Mouse (Mus musculus) heart, embryonic 12.5 days (tissue): ENCODE measurements around the gene Spef1. TPM values are rescaled to one million over a fixed set of nuclear protein-coding genes. Genes with fewer than 3 reads are reported as not detected.

Experiments
- ATAC-seq: fragments of 200-750 bp; cut with Nextera tagmentation; 2 replicates; pipeline ENCODE4 v1.8.0; 2017; ENCODE audit warnings: moderate TSS enrichment, moderate library complexity; ENCODE audit not compliant: insufficient number of reproducible peaks, low FRiP score
- H3K27ac ChIP-seq: fragments of 300-500 bp; sonication (generic); 2 replicates; pipeline ENCODE4 v1.5.1; 2016; ENCODE audit warnings: mild to moderate bottlenecking, moderate library complexity; ENCODE audit not compliant: poor library complexity, severe bottlenecking
- H3K27me3 ChIP-seq: fragments of 300-500 bp; sonication (generic); replicated peaks from 2 replicates; pipeline ENCODE4 v1.6.1; 2016; ENCODE audit warnings: mild to moderate bottlenecking, moderate library complexity
- H3K36me3 ChIP-seq: fragments of 300-500 bp; sonication (generic); 2 replicates; pipeline ENCODE4 v1.6.1; 2016; ENCODE audit warnings: mild to moderate bottlenecking, moderate library complexity
- H3K4me1 ChIP-seq: fragments of 300-500 bp; sonication (generic); replicated peaks from 2 replicates; pipeline ENCODE4 v1.6.1; 2016; ENCODE audit warnings: mild to moderate bottlenecking
- H3K4me2 ChIP-seq: fragments of 300-500 bp; sonication (generic); 2 replicates; pipeline ENCODE4 v1.6.1; 2016; ENCODE audit warnings: mild to moderate bottlenecking, moderate library complexity
- H3K4me3 ChIP-seq: fragments of 300-500 bp; sonication (generic); 2 replicates; pipeline ENCODE4 v1.5.1; 2016; ENCODE audit warnings: mild to moderate bottlenecking
- H3K9ac ChIP-seq: fragments of 300-500 bp; sonication (generic); 2 replicates; pipeline ENCODE4 v1.6.1; 2016; ENCODE audit warnings: mild to moderate bottlenecking, moderate library complexity
- H3K9me3 ChIP-seq: fragments of 300-500 bp; sonication (generic); replicated peaks from 2 replicates; pipeline ENCODE4 v1.6.1; 2016; ENCODE audit warnings: mild to moderate bottlenecking, moderate library complexity
- WGBS: fragments of 180-500 bp; shearing (Covaris S2); methylation state at CpG from one replicate; pipeline ENCODE4 v1.1.7; 2016; 5-methylcytosine and 5-hydroxymethylcytosine counted together
- polyA plus RNA-seq: library from polyadenylated mRNA; unstranded; fragments of >200 nt; fragmentation: Nextera tagmentation; extraction: Ambion mirVana; gene quantifications from 2 replicates; pipeline ENCODE4 v1.2.1, GENCODE M21; 2016

Gene Spef1
- polyA plus RNA-seq, 1 experiment from 2014 or later = 1.3 TPM

- ATAC-seq = no peak
- H3K9ac ChIP-seq = peak overlapping the region; percentile 74
- 32% methylated on average over 3 of the region's 3 CpGs for WGBS
- H3K4me3 ChIP-seq = peak overlapping the region; percentile 59
- no peaks in the 10 kb centered on the region for H3K9me3 ChIP-seq
- H3K27ac ChIP-seq = 0 out of 2 replicates have a peak overlapping the region, but pooled peaks have one; percentile 86
- no peaks in the 10 kb centered on the region for H3K27me3 ChIP-seq
- peaks cover 40% of the 10 kb centered on the region for H3K4me1 ChIP-seq
- peaks cover 21% of the 10 kb centered on the region for H3K36me3 ChIP-seq
- H3K4me2 ChIP-seq = peak overlapping the region; percentile 76
Measured at GRCm38 (mm10) chr2:131187602-131187922, 480 bp upstream of the Spef1 start.

GRCm38 (mm10) chr2:131186343-131186742 lies 739 bp downstream of the Spef1 start:
- Histone ChIP-seq H3K36me3 (peaks cover 11% of the 10 kb centered on the region; the same call in 1 of the 2 replicates), H3K4me3 (peak overlapping the region; percentile 59), H3K9ac (peak overlapping the region; percentile 74), H3K4me2 (peak overlapping the region; percentile 76), H3K4me1 (peaks cover 40% of the 10 kb centered on the region), H3K27ac (peak overlapping the region; percentile 86), H3K9me3 (no peaks in the 10 kb centered on the region), H3K27me3 (no peaks in the 10 kb centered on the region)
- 0% methylated on average over 14 of the region's 14 CpGs for WGBS
- ATAC-seq = peak; percentile 59

GRCm38 (mm10) chr2:131179990-131180587 lies 7.0 kb downstream of the Spef1 start, which contains the start of gene Cenpb:
Gene Cenpb (minus strand): TSS chr2:131180067.
- 9% methylated on average over 57 of the region's 57 CpGs for WGBS
- Histone ChIP-seq H3K9ac (peak within 1 kb of the TSS; percentile 91), H3K4me1 (peaks cover 33% of the 10 kb centered on the region), H3K4me2 (peak within 1 kb of the TSS; percentile 95), H3K9me3 (no peaks in the 10 kb centered on the region), H3K36me3 (peaks cover 22% of the 10 kb centered on the region), H3K27ac (peak within 1 kb of the TSS; percentile 82), H3K4me3 (peak within 1 kb of the TSS; percentile 87), H3K27me3 (no peaks in the 10 kb centered on the region)
- peak; percentile 80 for ATAC-seq

GRCm38 (mm10) chr2:131179246-131179886 lies 7.7 kb downstream of the Spef1 start:
- ATAC-seq = peak; percentile 56
- peak overlapping the region; percentile 87 for H3K4me3 ChIP-seq
- peak overlapping the region; percentile 91 for H3K9ac ChIP-seq
- H3K9me3 ChIP-seq = no peaks in the 10 kb centered on the region
- peak overlapping the region; percentile 82 for H3K27ac ChIP-seq
- peaks cover 40% of the 10 kb centered on the region for H3K4me1 ChIP-seq
- WGBS = 1% methylated on average over 67 of the region's 67 CpGs
- peak overlapping the region; percentile 95 for H3K4me2 ChIP-seq
- no peaks in the 10 kb centered on the region for H3K27me3 ChIP-seq
- peaks cover 22% of the 10 kb centered on the region for H3K36me3 ChIP-seq

- Histone ChIP-seq H3K27me3 (peaks cover 2% of the 10 kb centered on the region; the same call in 1 of the 2 replicates), H3K9ac (peak overlapping the region; percentile 91), H3K4me2 (peak overlapping the region; percentile 95), H3K4me3 (peak overlapping the region; percentile 87), H3K4me1 (peaks cover 42% of the 10 kb centered on the region), H3K27ac (peak overlapping the region; percentile 82; the same call in 1 of the 2 replicates), H3K36me3 (peaks cover 22% of the 10 kb centered on the region), H3K9me3 (no peaks in the 10 kb centered on the region)
- no peak for ATAC-seq
- 35% methylated on average over 26 of the region's 26 CpGs for WGBS
Measured at GRCm38 (mm10) chr2:131178828-131179245, 8.2 kb downstream of the Spef1 start.

GRCm38 (mm10) chr2:131177932-131178331 lies 9.2 kb downstream of the Spef1 start:
- no peak for ATAC-seq
- Histone ChIP-seq H3K4me3 (0 out of 2 replicates have a peak overlapping the region, but pooled peaks have one; percentile 6), H3K4me2 (peak overlapping the region; percentile 95), H3K27me3 (peaks cover 11% of the 10 kb centered on the region), H3K36me3 (peaks cover 22% of the 10 kb centered on the region), H3K9ac (peak overlapping the region; percentile 57), H3K27ac (no peak overlapping the region), H3K9me3 (no peaks in the 10 kb centered on the region), H3K4me1 (peaks cover 42% of the 10 kb centered on the region)
- 90% methylated on average over 9 of the region's 9 CpGs for WGBS

- H3K9ac ChIP-seq = no peak overlapping the region
- WGBS = 64% methylated on average over 5 of the region's 5 CpGs
Measured at GRCm38 (mm10) chr2:131176491-131176890, 10.6 kb downstream of the Spef1 start.

GRCm38 (mm10) chr2:131175945-131176309 lies 11.2 kb downstream of the Spef1 start:
- H3K4me2 ChIP-seq = no peak overlapping the region
- WGBS = 96% methylated on average over 1 of the region's 1 CpGs
- no peak overlapping the region for H3K4me3 ChIP-seq
- no peak for ATAC-seq
- H3K36me3 ChIP-seq = peaks cover 22% of the 10 kb centered on the region
- H3K4me1 ChIP-seq = peaks cover 53% of the 10 kb centered on the region
- H3K27ac ChIP-seq = no peak overlapping the region
- H3K9ac ChIP-seq = no peak overlapping the region
- no peaks in the 10 kb centered on the region for H3K9me3 ChIP-seq
- peaks cover 30% of the 10 kb centered on the region for H3K27me3 ChIP-seq

More at GRCm38 (mm10) chr2:131176491-131176890, 10.6 kb downstream of the Spef1 start:
- H3K4me3 ChIP-seq = no peak overlapping the region
- peaks cover 48% of the 10 kb centered on the region for H3K4me1 ChIP-seq
- no peaks in the 10 kb centered on the region for H3K9me3 ChIP-seq
- no peak for ATAC-seq
- peaks cover 22% of the 10 kb centered on the region for H3K36me3 ChIP-seq
- no peak overlapping the region for H3K27ac ChIP-seq
- peaks cover 25% of the 10 kb centered on the region for H3K27me3 ChIP-seq
- H3K4me2 ChIP-seq = no peak overlapping the region

GRCm38 (mm10) chr2:131175286-131175944 lies 11.7 kb downstream of the Spef1 start:
- Histone ChIP-seq H3K9ac (no peak overlapping the region), H3K4me1 (peaks cover 56% of the 10 kb centered on the region), H3K4me3 (no peak overlapping the region), H3K36me3 (peaks cover 22% of the 10 kb centered on the region), H3K9me3 (no peaks in the 10 kb centered on the region), H3K27me3 (peaks cover 35% of the 10 kb centered on the region), H3K27ac (no peak overlapping the region), H3K4me2 (no peak overlapping the region; the same call in 1 of the 2 replicates)
- ATAC-seq = no peak
- 73% methylated on average over 3 of the region's 3 CpGs for WGBS

- H3K27ac ChIP-seq = no peak overlapping the region
- H3K27me3 ChIP-seq = peaks cover 42% of the 10 kb centered on the region
- no peaks in the 10 kb centered on the region for H3K9me3 ChIP-seq
- peak overlapping the region; percentile 96 for H3K4me2 ChIP-seq
- H3K4me1 ChIP-seq = peaks cover 56% of the 10 kb centered on the region
- H3K36me3 ChIP-seq = peaks cover 22% of the 10 kb centered on the region
- 4% methylated on average over 11 of the region's 11 CpGs for WGBS
- peak overlapping the region; percentile 49 for H3K4me3 ChIP-seq
- peak; percentile 52; the same call in 1 of the 2 replicates for ATAC-seq
- 0 out of 2 replicates have a peak overlapping the region, but pooled peaks have one; percentile 39 for H3K9ac ChIP-seq
Measured at GRCm38 (mm10) chr2:131174700-131175099, 12.4 kb downstream of the Spef1 start.

GRCm38 (mm10) chr2:131172322-131172721 lies 14.8 kb downstream of the Spef1 start:
- Histone ChIP-seq H3K4me3 (no peak overlapping the region), H3K9ac (no peak overlapping the region), H3K36me3 (peaks cover 16% of the 10 kb centered on the region; the same call in 1 of the 2 replicates), H3K4me2 (no peak overlapping the region), H3K4me1 (peaks cover 33% of the 10 kb centered on the region), H3K27me3 (peaks cover 48% of the 10 kb centered on the region), H3K9me3 (no peaks in the 10 kb centered on the region), H3K27ac (no peak overlapping the region)
- 31% methylated on average over 9 of the region's 9 CpGs for WGBS
- no peak for ATAC-seq
